Mouse (Mus musculus): ENCODE measurements around the gene 1110032A03Rik. TPM values are rescaled to one million over a fixed set of nuclear protein-coding genes. Genes with fewer than 3 reads are reported as not detected.

Gene 1110032A03Rik
- total and polyA plus RNA-seq, 2 experiments from 2014 or later = 33.0 to 59.6 TPM

DNA sequence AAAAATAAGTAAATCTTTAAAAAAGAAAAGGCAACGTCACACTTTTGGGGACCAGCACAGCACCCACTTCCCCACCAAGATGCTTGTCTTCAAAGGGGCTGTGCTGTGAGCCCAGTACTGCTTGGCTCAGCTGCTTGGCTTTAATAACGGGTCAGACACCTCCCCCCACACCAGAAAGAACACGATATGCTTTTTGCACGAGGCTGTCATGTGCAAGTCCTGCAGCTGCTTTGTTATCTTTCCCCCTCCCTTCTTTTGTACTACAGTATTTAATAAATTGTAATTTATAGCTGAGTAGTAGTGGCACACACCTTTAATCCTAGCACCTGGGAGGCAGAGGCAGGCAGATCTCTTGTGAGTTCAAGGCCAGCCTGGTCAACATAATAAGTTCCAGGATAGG is 56.4 kb downstream of the 1110032A03Rik start:
- Histone ChIP-seq H3K27me3 (ENCODE audit: insufficient read depth, low read length) (no peaks in the 10 kb centered on the region), H3K4me3 (ENCODE audit: low read depth, low read length) (no peak overlapping the region), H3K4me1 (ENCODE audit: insufficient read depth, low read length) (0 out of 2 replicates have a peak, but pooled peaks cover under 1% of the 10 kb centered on the region), H3K27ac (ENCODE audit: low read depth, low read length) (no peak overlapping the region), H3K4me2 (ENCODE audit: low read depth, low read length, poor library complexity, severe bottlenecking) (no peak overlapping the region), H3K9me3 (ENCODE audit: low read length) (no peaks in the 10 kb centered on the region), H3K36me3 (ENCODE audit: insufficient read depth, low read length) (peaks cover 4% of the 10 kb centered on the region; the same call in 1 of the 2 replicates), H3K9ac (replicated peaks; ENCODE audit: low read length, poor library complexity, severe bottlenecking) (no peak overlapping the region)
- no peak for TF ChIP-seq CTCF (IDR thresholded peaks at IDR 0.05)
- no peak for ATAC-seq (ENCODE audit: low FRiP score)
- WGBS = 79% methylated on average over 4 of the region's 4 CpGs
- no peak for DNase-seq (ENCODE audit: low spot score)

DNA sequence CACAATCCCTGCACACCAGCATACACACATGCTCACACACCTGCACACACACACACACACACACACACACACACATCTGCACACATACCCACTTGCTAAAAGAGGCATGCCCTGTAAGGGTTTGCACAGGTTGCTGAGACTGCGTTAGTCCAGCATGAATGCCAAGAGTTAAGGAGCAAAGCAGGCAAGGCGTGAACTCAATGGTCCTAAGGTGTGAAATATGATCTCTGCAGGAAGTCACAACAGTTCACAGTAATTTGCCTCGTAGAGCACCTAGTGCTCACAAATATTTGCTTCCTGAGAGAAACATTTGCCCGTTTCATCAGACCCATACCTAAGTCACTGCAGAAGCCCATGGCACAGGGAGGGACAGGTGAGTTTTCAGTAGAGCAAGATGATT is 61.1 kb downstream of the 1110032A03Rik start:
- Histone ChIP-seq H3K36me3 (ENCODE audit: insufficient read depth, low read length) (peaks cover 4% of the 10 kb centered on the region; the same call in 1 of the 2 replicates), H3K4me3 (ENCODE audit: low read depth, low read length) (no peak overlapping the region), H3K4me1 (ENCODE audit: insufficient read depth, low read length) (no peaks in the 10 kb centered on the region), H3K27me3 (ENCODE audit: insufficient read depth, low read length) (no peaks in the 10 kb centered on the region), H3K4me2 (ENCODE audit: low read depth, low read length, poor library complexity, severe bottlenecking) (no peak overlapping the region), H3K9ac (replicated peaks; ENCODE audit: low read length, poor library complexity, severe bottlenecking) (no peak overlapping the region), H3K27ac (ENCODE audit: low read depth, low read length) (no peak overlapping the region), H3K9me3 (ENCODE audit: low read length) (no peaks in the 10 kb centered on the region)
- DNase-seq (ENCODE audit: low spot score) (no peak), ATAC-seq (ENCODE audit: low FRiP score) (no peak)
- 72% methylated on average over 4 of the region's 4 CpGs for WGBS
- no peak for TF ChIP-seq CTCF (IDR thresholded peaks at IDR 0.05)

Other genes starting within 250 kb of the 1110032A03Rik start
- 76.6 and 82.3 TPM in 2 replicates for gene Pts, start 246.8 kb downstream of the 1110032A03Rik start, total RNA-seq (2014; rRNA removed)
- gene Pts, start 246.8 kb downstream of the 1110032A03Rik start, polyA plus RNA-seq (2015; fragmentation: Nextera tagmentation; extraction: Ambion mirVana) = 116 and 119 TPM in 2 replicates
- gene Il18, start 220.7 kb downstream of the 1110032A03Rik start, total RNA-seq (2014; rRNA removed) = 18.2 and 20.5 TPM in 2 replicates
- 35.0 and 37.8 TPM in 2 replicates for gene Il18, start 220.7 kb downstream of the 1110032A03Rik start, polyA plus RNA-seq (2015; fragmentation: Nextera tagmentation; extraction: Ambion mirVana)
- gene Bco2, start 220.3 kb downstream of the 1110032A03Rik start, total RNA-seq (2014; rRNA removed) = 0.14 and 0.49 TPM in 2 replicates
- 0.42 and 0.48 TPM in 2 replicates for gene Bco2, start 220.3 kb downstream of the 1110032A03Rik start, polyA plus RNA-seq (2015; fragmentation: Nextera tagmentation; extraction: Ambion mirVana)
- gene Tex12, start 214.2 kb downstream of the 1110032A03Rik start, total RNA-seq (2014; rRNA removed) = not detected in 2 replicates
- gene Tex12, start 214.2 kb downstream of the 1110032A03Rik start, polyA plus RNA-seq (2015; fragmentation: Nextera tagmentation; extraction: Ambion mirVana) = not detected in 2 replicates
- 189 and 214 TPM in 2 replicates for gene Sdhd, start 171.7 kb downstream of the 1110032A03Rik start, total RNA-seq (2014; rRNA removed)
- gene Sdhd, start 171.7 kb downstream of the 1110032A03Rik start, polyA plus RNA-seq (2015; fragmentation: Nextera tagmentation; extraction: Ambion mirVana) = 308 and 333 TPM in 2 replicates
- 185 and 193 TPM in 2 replicates for gene Timm8b, start 171.6 kb downstream of the 1110032A03Rik start, total RNA-seq (2014; rRNA removed)
- gene Timm8b, start 171.6 kb downstream of the 1110032A03Rik start, polyA plus RNA-seq (2015; fragmentation: Nextera tagmentation; extraction: Ambion mirVana) = 404 and 419 TPM in 2 replicates
- 1.3 and 15.0 TPM in 2 replicates for gene Pih1d2, start 158.2 kb downstream of the 1110032A03Rik start, total RNA-seq (2014; rRNA removed)
- gene Pih1d2, start 158.2 kb downstream of the 1110032A03Rik start, polyA plus RNA-seq (2015; fragmentation: Nextera tagmentation; extraction: Ambion mirVana) = 3.3 and 6.1 TPM in 2 replicates
- 10.9 and 19.3 TPM in 2 replicates for gene Nkapd1, start 158.1 kb downstream of the 1110032A03Rik start, total RNA-seq (2014; rRNA removed)
- 18.7 and 22.5 TPM in 2 replicates for gene Nkapd1, start 158.1 kb downstream of the 1110032A03Rik start, polyA plus RNA-seq (2015; fragmentation: Nextera tagmentation; extraction: Ambion mirVana)
- gene Dlat, start 115.7 kb downstream of the 1110032A03Rik start, total RNA-seq (2014; rRNA removed) = 67.4 and 70.3 TPM in 2 replicates
- 58.7 and 59.1 TPM in 2 replicates for gene Dlat, start 115.7 kb downstream of the 1110032A03Rik start, polyA plus RNA-seq (2015; fragmentation: Nextera tagmentation; extraction: Ambion mirVana)
- gene Dixdc1, start 36.0 kb downstream of the 1110032A03Rik start, total RNA-seq (2014; rRNA removed) = 33.3 and 52.6 TPM in 2 replicates
- gene Dixdc1, start 36.0 kb downstream of the 1110032A03Rik start, polyA plus RNA-seq (2015; fragmentation: Nextera tagmentation; extraction: Ambion mirVana) = 26.1 and 28.6 TPM in 2 replicates
- gene 2310030G06Rik, start 29.0 kb downstream of the 1110032A03Rik start, total RNA-seq (2014; rRNA removed) = 1.3 and 1.5 TPM in 2 replicates
- gene 2310030G06Rik, start 29.0 kb downstream of the 1110032A03Rik start, polyA plus RNA-seq (2015; fragmentation: Nextera tagmentation; extraction: Ambion mirVana) = 2.9 and 3.3 TPM in 2 replicates
- gene Cryab, start 24.2 kb downstream of the 1110032A03Rik start, total RNA-seq (2014; rRNA removed) = 6.2 and 11.3 TPM in 2 replicates
- gene Cryab, start 24.2 kb downstream of the 1110032A03Rik start, polyA plus RNA-seq (2015; fragmentation: Nextera tagmentation; extraction: Ambion mirVana) = 18.7 and 19.7 TPM in 2 replicates
- 1.1 and 5.2 TPM in 2 replicates for gene Hspb2, start 23.2 kb downstream of the 1110032A03Rik start, total RNA-seq (2014; rRNA removed)
- 2.5 and 2.6 TPM in 2 replicates for gene Hspb2, start 23.2 kb downstream of the 1110032A03Rik start, polyA plus RNA-seq (2015; fragmentation: Nextera tagmentation; extraction: Ambion mirVana)
- gene Fdxacb1, start 7.3 kb downstream of the 1110032A03Rik start, total RNA-seq (2014; rRNA removed) = 9.7 and 14.1 TPM in 2 replicates
- 9.2 and 13.1 TPM in 2 replicates for gene Fdxacb1, start 7.3 kb downstream of the 1110032A03Rik start, polyA plus RNA-seq (2015; fragmentation: Nextera tagmentation; extraction: Ambion mirVana)
- gene Alg9, start 501 bp downstream of the 1110032A03Rik start, total RNA-seq (2014; rRNA removed) = 97.6 and 106 TPM in 2 replicates
- 51.4 and 57.3 TPM in 2 replicates for gene Alg9, start 501 bp downstream of the 1110032A03Rik start, polyA plus RNA-seq (2015; fragmentation: Nextera tagmentation; extraction: Ambion mirVana)
- gene Ppp2r1b, start 69.8 kb upstream of the 1110032A03Rik start, total RNA-seq (2014; rRNA removed) = 14.8 and 17.0 TPM in 2 replicates
- 27.9 and 30.2 TPM in 2 replicates for gene Ppp2r1b, start 69.8 kb upstream of the 1110032A03Rik start, polyA plus RNA-seq (2015; fragmentation: Nextera tagmentation; extraction: Ambion mirVana)
- gene Sik2, start 233.6 kb upstream of the 1110032A03Rik start, total RNA-seq (2014; rRNA removed) = 24.4 and 35.0 TPM in 2 replicates
- 12.8 and 14.4 TPM in 2 replicates for gene Sik2, start 233.6 kb upstream of the 1110032A03Rik start, polyA plus RNA-seq (2015; fragmentation: Nextera tagmentation; extraction: Ambion mirVana)